In genomic region chr6:88140264-88140663, GRCm38 (mm10) we compare ENCODE assay signal across 8 mouse cellular contexts. TPM values are rescaled to one million over a fixed set of nuclear protein-coding genes. Genes with fewer than 3 reads are reported as not detected.
DNase-seq lines count a peak whose midpoint lies in the region; ATAC-seq lines count a peak whose summit lies in the region.

No protein-coding gene starts in this region.

- DNase-seq in cerebellum, adult 11-12 months: peak; percentile 17
- DNase-seq in fibroblast of lung, adult 2 months (ENCODE audit: low read depth): peak; percentile 18
- peak; percentile 90 to 91 for DNase-seq in heart, postnatal 10 days
- peak; percentile 94 for DNase-seq in left cerebral cortex, postnatal 4 days
- DNase-seq in thymus, postnatal 4 days: no peak
- no peak for DNase-seq in ovary, adult 18-20 months (ENCODE audit: low spot score)

- ATAC-seq in cerebellum, adult (ENCODE audit: insufficient number of reproducible peaks, low FRiP score, low TSS enrichment): no peak
- no peak for ATAC-seq in megakaryocyte, adult 5-6 weeks (ENCODE audit: poor library complexity, severe bottlenecking)

- intact Hi-C loops in heart, postnatal 10 days (cut with DNase I): no loop called here
- intact Hi-C loops in left cerebral cortex, postnatal 4 days (cut with DNase I): no loop called here

RNA-seq across cellular contexts. Expression of gene Gata2, which starts 53.4 kb away (rescaled TPM):
- total RNA-seq in heart, postnatal 10 days (2021): 10 to 100 TPM; 20.7 to 23.3 TPM
- total RNA-seq in left cerebral cortex, postnatal 4 days (2021): 1 to 10 TPM; 2.6 to 3.1 TPM
- 21.4 and 22.3 TPM in 2 replicates for total RNA-seq in megakaryocyte, adult 5-6 weeks (2015)
- 11.3 and 13.5 TPM in 2 replicates for total RNA-seq in megakaryocyte, adult 5-6 weeks (2017)

RNA-seq across cellular contexts. Expression of gene Rpn1, which starts 56.0 kb away (rescaled TPM):
- 100 to 1,000 TPM; 111 to 128 TPM for total RNA-seq in heart, postnatal 10 days (2021)
- 100 to 1,000 TPM; 186 to 197 TPM for total RNA-seq in left cerebral cortex, postnatal 4 days (2021)
- 56.6 and 67.2 TPM in 2 replicates for total RNA-seq in megakaryocyte, adult 5-6 weeks (2015)
- total RNA-seq in megakaryocyte, adult 5-6 weeks (2017): 130 and 142 TPM in 2 replicates

Comparison
In these comparisons a context has a peak if more than half of its experiments do, and no peak if none do; other contexts are left out.
1. DNase-seq: peak in cerebellum, adult 11-12 months (single experiment), fibroblast of lung, adult 2 months (single experiment), heart, postnatal 10 days (2 of 2) and left cerebral cortex, postnatal 4 days (single experiment); none in thymus, postnatal 4 days (single experiment) and ovary, adult 18-20 months (single experiment).